16 mouse cellular contexts compared by ENCODE assay signal in genomic region chr16:20280238-20280637, GRCm38 (mm10). TPM values are rescaled to one million over a fixed set of nuclear protein-coding genes. Genes with fewer than 3 reads are reported as not detected.
"Had no signal": no experiment of that assay in that cellular context is flagged by ENCODE, and none has a peak within 500 bp of the region (broad histone marks: within the 10 kb centered on the region; RNA-seq: fewer than 3 reads in every experiment).

No protein-coding gene starts in this region.

- ATAC-seq: intestine, embryonic 16.5 days; midbrain, embryonic 16.5 days had no signal

- H3K9ac ChIP-seq: limb, embryonic 13.5 days; liver, embryonic 15.5 days; lung, embryonic 15.5 days; midbrain, embryonic 12.5 days had no signal

- DNase-seq: kidney, adult 2 months; kidney, postnatal 25 days; lung, postnatal 14 days; right cerebral cortex, adult 18-20 months; right cerebral cortex, postnatal 25 days; thymus, postnatal 36 days had no signal

- H3K9me3 ChIP-seq: limb, embryonic 13.5 days; liver, embryonic 15.5 days; lung, embryonic 15.5 days; megakaryocyte, embryonic 14.5 days; midbrain, embryonic 12.5 days had no signal

- H3K27ac ChIP-seq: limb, embryonic 13.5 days; liver, embryonic 15.5 days; lung, embryonic 15.5 days; macrophage; midbrain, embryonic 12.5 days had no signal

- H3K4me3 ChIP-seq: limb, embryonic 13.5 days; liver, embryonic 15.5 days; lung, embryonic 15.5 days; megakaryocyte, embryonic 14.5 days; midbrain, embryonic 12.5 days had no signal

- H3K4me1 ChIP-seq: limb, embryonic 13.5 days; liver, embryonic 15.5 days; lung, embryonic 15.5 days; midbrain, embryonic 12.5 days had no signal

RNA-seq across cellular contexts. Expression of gene Cyp2ab1, which starts 45.0 kb away (rescaled TPM):
- total RNA-seq: layer of hippocampus, adult 18-20 months; left cerebral cortex, postnatal 36 days had no signal
